Mouse (Mus musculus): ENCODE data around the gene Herc4.

The Herc4 gene

GRCm38 (mm10) chr10:63365918-63366455, 122.4 kb downstream of the Herc4 start:
- DNase-seq: no peak

GRCm38 (mm10) chr10:63367386-63367785, 123.8 kb downstream of the Herc4 start:
- no peak for DNase-seq
